Mouse (Mus musculus) spleen, embryonic (tissue): ENCODE results near the gene Ccdc163.

Experiments used
- CTCF ChIA-PET: fragments of 350-600 bp; sonication (Branson Sonifier 250); formaldehyde crosslinking; loops from one replicate; lab custom pipeline; 2022; lab: Charles Lee

Ccdc163 gene

GRCm38 (mm10) chr4:116768510-116768909 is 60.2 kb downstream of the Ccdc163 start:
- CTCF ChIA-PET, result no interaction called here

GRCm38 (mm10) chr4:116769060-116769459 is 60.8 kb downstream of the Ccdc163 start:
- CTCF ChIA-PET, result no interaction called here

- CTCF ChIA-PET, result no interaction called here
Observed at GRCm38 (mm10) chr4:116776391-116776790, 68.1 kb downstream of the Ccdc163 start.

GRCm38 (mm10) chr4:116777079-116777478 is 68.8 kb downstream of the Ccdc163 start:
- CTCF ChIA-PET, result no interaction called here

- CTCF ChIA-PET, result no interaction called here
Observed at GRCm38 (mm10) chr4:116780541-116780940, 72.2 kb downstream of the Ccdc163 start.

GRCm38 (mm10) chr4:116781366-116781765 is 73.1 kb downstream of the Ccdc163 start:
- CTCF ChIA-PET, result interaction anchor here (1.2 kb wide), 1 partner anchor 78 kb away, joined by 3 read pairs; no protein-coding TSS in a partner anchor

- CTCF ChIA-PET, result interaction anchor here (1.2 kb wide), 1 partner anchor 78 kb away, joined by 3 read pairs; no protein-coding TSS in a partner anchor
Observed at GRCm38 (mm10) chr4:116782171-116782570, 73.9 kb downstream of the Ccdc163 start.

GRCm38 (mm10) chr4:116786587-116786986 is 78.3 kb downstream of the Ccdc163 start:
- CTCF ChIA-PET, result interaction anchor here (0.9 to 1.4 kb wide), 2 partner anchors 20 to 106 kb away, joined by 4 read pairs; partner anchors contain the start of gene Toe1

- CTCF ChIA-PET, result interaction anchor here (0.6 to 1.9 kb wide), 5 partner anchors 18 to 858 kb away, joined by 3 to 9 read pairs (median 5); no protein-coding TSS in a partner anchor
Observed at GRCm38 (mm10) chr4:116787985-116788760, 79.9 kb downstream of the Ccdc163 start.

GRCm38 (mm10) chr4:116788956-116789355 is 80.6 kb downstream of the Ccdc163 start:
- CTCF ChIA-PET, result interaction anchor here (0.8 to 1.9 kb wide), 2 partner anchors 17 to 70 kb away, joined by 3 to 9 read pairs; no protein-coding TSS in a partner anchor

- CTCF ChIA-PET, result no interaction called here
Observed at GRCm38 (mm10) chr4:116792453-116792852, 84.1 kb downstream of the Ccdc163 start.

- CTCF ChIA-PET, result no interaction called here
Observed at GRCm38 (mm10) chr4:116794273-116794672, 86.0 kb downstream of the Ccdc163 start.

GRCm38 (mm10) chr4:116796442-116797110 is 88.3 kb downstream of the Ccdc163 start:
- CTCF ChIA-PET, result interaction anchor here (1.2 kb wide), 1 partner anchor 77 kb away, joined by 3 read pairs; no protein-coding TSS in a partner anchor

- CTCF ChIA-PET, result interaction anchor here (0.7 kb wide), 2 partner anchors 23 to 73 kb away, joined by 3 read pairs; no protein-coding TSS in a partner anchor
Observed at GRCm38 (mm10) chr4:116799901-116800300, 91.6 kb downstream of the Ccdc163 start.
